Mouse (Mus musculus): Measurements from ENCODE around the gene Tubb1.

The Tubb1 gene

DNA sequence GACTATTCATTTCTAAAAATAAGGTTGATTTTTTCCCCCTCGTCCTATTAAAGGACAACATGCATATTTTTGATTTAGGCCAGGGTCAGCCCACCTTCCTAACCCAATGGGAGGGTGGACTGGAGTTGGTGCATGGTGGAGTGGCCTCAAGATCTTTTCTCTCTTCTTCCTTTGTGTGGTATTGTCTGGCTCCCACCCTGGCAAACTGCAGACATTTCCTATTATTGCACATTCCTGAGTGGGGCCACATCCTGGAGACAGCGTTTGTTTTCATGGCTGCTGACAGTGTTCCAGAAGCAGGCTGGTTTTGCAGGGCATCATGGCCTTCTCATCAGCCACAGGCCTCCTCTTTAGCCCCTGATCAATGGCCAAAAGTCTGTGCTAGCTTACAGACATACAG is 7.4 kb upstream of the Tubb1 start:
- DNase-seq (ENCODE audit: low spot score in 2 of 2) = no peak

- DNase-seq (ENCODE audit: low spot score in 2 of 2) = no peak
Measured at GRCm38 (mm10) chr2:174444359-174444758, 6.1 kb upstream of the Tubb1 start.

- DNase-seq (ENCODE audit: low spot score in 2 of 2) = no peak
Measured at GRCm38 (mm10) chr2:174445018-174445417, 5.5 kb upstream of the Tubb1 start.

GRCm38 (mm10) chr2:174446492-174446891 is 4.0 kb upstream of the Tubb1 start:
- no peak for DNase-seq (ENCODE audit: low spot score in 2 of 2)

DNA sequence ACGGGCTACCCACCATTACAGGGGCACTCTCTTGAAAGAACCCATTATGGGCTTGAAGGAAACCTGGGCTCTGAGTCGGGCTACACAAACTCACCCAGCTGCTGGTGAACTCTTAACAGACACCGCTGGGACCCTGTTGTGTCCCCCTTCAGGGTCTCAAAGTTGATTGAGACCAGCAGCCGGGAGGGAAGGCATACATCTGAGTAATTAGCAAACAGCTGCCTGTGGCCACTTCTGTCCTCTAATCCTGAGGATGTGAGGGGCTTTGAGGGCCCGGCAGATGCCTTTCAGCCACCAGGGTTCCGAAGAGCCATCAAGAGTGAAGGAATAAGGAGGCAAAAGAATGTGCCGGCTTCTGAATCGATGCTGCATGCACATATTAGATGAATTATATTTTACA is 3.6 kb upstream of the Tubb1 start:
- no peak for DNase-seq (ENCODE audit: low spot score in 2 of 2)

GRCm38 (mm10) chr2:174448405-174448804 is 2.1 kb upstream of the Tubb1 start:
- no peak for DNase-seq (ENCODE audit: low spot score in 2 of 2)

DNA sequence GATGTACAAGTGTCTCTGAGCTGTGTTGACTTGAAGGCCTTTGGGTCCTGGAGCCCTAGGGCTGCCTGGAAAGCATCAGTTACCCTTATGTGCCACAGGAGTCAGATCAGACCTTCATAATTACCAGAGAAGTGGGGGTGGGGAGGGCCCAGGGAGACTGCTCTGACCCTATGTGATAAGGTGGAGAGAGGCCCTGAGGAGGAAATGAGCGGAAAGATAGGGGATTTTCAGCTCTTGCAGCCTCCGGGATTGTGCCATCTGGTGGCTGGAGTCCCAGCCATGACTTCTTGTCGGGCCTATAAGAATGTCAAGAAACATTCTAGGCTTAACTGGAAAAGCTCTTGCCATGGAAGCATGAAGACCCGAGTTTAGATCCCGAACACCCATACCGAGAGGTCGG is 3.2 kb downstream of the Tubb1 start:
- DNase-seq (ENCODE audit: low spot score in 2 of 2) = no peak

- no peak for DNase-seq (ENCODE audit: low spot score in 2 of 2)
Measured at GRCm38 (mm10) chr2:174459365-174459764, 8.9 kb downstream of the Tubb1 start.

DNA sequence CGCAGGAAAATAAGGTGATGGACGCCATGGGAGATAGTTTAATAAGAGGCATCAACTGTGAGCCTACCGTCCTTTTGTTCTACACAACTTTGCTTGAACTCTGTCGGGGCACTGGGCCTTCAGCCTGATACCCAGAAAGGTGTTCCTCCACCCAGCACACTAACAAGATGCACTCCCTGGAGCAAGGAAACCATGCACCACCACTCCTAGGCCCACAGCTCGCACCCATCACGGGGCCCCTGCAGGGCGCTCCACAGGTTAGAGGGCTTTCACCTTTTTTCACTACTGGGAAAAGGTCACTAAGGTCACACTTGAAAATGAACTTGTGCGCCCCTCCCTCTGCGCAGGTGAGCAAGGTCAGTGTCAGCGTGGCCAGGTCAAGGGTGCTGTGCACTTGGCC is 12.9 kb downstream of the Tubb1 start:
- DNase-seq (ENCODE audit: low spot score in 2 of 2) = no peak

- DNase-seq (ENCODE audit: low spot score in 2 of 2) = peak; percentile 90 to 92
Measured at GRCm38 (mm10) chr2:174463789-174464523, 13.5 kb downstream of the Tubb1 start, which contains the start of gene Atp5e. TSS of gene Atp5e (minus strand) at chr2:174464105.

DNA sequence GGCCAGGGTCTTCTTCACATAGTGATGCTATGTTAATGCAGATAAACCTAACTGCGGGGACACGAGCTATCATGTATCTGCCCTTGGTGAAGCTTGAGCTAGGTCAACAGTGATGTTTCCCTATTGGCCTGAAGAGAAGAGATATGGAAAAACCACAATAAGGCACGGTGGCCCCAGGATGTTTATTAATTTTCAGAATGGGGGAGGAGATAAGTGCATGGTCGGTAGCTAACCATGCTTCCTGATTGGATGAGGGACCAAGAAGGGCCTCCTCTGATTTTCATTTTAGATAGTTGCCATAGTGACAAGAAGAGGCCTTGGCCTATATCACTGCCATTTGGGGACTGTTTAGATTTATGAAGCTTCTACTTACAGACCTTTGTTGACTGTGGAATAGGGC is 19.8 kb downstream of the Tubb1 start:
- no peak for DNase-seq (ENCODE audit: low spot score in 2 of 2)

- DNase-seq (ENCODE audit: low spot score in 2 of 2) = no peak
Measured at GRCm38 (mm10) chr2:174470786-174471405, 20.4 kb downstream of the Tubb1 start.

DNA sequence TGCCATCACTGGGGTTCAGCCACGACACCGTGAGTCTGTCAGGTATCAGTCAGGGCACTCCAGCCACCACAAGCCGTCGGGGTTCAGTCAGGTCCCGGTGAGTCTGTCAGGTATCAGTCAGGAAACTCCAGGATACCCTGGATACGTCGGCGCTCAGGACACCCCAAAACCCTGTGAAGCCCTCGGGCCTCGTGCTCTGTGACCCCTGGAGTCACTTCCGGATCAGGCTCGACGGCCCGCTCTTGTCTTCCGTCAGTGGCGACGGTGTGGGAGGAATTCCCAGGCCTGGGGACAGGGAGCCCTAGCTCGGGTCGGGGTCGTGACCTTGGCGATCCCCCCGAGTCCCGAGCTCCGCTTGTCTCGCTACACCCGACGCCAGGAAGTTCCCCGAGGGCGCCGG is 21.9 kb downstream of the Tubb1 start:
- no peak for DNase-seq (ENCODE audit: low spot score in 2 of 2)

DNA sequence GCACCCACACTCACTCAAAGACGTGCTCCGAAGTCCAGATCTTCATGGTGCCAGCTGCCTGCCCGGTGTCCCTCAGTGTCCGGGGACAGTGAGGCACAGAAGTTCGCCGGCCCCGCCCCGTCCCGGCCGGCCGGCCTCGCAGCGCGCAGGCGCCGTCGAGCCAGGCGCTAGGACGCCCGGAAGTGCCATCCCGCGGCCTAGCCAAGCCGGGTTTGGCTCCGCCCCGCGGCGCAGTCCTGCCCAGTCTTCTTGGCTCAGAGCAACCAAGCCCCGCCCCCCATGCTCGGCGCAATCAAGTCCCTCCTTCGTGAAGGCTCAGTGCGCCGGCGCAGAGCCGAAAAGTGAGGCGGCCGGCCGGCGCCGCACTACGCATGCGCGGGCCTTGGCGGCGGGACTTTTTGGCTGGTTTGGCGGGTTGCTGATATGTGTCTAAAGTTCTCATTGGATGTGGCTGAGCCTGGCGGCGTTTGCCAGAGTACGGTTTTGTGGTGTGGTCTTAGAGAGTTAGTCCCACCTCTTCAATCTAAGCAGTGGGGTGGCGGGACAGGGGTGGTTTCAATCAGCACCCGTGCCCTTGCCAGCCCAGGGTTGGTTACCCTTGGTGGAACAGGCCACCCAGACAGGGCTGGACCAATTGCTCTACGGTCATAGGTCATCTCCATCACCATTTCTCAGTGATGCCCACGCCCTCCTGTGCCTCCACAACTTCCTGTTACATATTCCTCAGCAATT is 22.5 kb downstream of the Tubb1 start, which contains the start of gene Prelid3b:
Gene Prelid3b (minus strand): TSS at position 264 of the 732 bp plus-strand sequence.
- peak; percentile 99 to 100 for DNase-seq (ENCODE audit: low spot score in 2 of 2)

- no peak for DNase-seq (ENCODE audit: low spot score in 2 of 2)
Measured at GRCm38 (mm10) chr2:174473550-174473927, 23.0 kb downstream of the Tubb1 start.

- no peak for DNase-seq (ENCODE audit: low spot score in 2 of 2)
Measured at GRCm38 (mm10) chr2:174477543-174478319, 27.2 kb downstream of the Tubb1 start.

DNA sequence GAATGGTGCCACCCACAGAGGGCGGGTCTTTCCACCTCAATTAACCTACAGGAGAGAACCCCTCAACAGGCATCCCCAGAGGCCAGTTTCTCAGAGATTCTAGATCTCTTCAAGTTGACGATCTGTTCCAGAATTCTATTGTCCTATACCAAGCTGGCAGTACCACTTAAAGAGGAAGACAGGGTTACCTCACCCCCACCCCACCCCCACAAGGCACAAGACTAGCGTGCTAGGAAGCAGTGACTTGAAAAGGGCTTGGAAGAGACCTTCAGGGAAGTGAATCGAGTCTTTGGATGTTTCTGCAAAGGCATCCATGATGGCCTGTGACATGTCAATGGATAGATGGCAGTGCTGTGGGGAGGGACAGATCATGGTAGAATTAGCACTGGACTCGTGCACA is 28.3 kb downstream of the Tubb1 start:
- DNase-seq (ENCODE audit: low spot score in 2 of 2) = no peak

DNA sequence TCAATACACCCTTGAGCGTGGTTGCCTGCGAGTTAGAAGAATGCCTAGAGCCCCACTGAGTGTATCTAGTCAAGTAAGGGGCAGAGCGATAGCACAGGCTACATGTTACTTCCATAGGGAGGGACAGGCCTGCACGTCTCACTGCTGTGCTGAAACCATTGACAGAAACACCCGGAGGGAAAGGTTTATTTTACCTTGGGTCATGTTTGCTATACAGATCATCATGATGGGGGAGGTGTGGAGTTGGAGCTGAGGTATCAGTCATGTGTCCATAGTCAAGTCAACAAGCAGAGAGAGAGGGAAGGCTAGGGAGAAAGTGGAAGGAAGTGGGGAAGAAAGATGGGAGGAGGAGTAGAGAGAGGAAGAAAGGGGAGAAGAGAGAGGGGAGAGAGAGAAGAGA is 36.5 kb downstream of the Tubb1 start:
- no peak for DNase-seq (ENCODE audit: low spot score in 2 of 2)

DNA sequence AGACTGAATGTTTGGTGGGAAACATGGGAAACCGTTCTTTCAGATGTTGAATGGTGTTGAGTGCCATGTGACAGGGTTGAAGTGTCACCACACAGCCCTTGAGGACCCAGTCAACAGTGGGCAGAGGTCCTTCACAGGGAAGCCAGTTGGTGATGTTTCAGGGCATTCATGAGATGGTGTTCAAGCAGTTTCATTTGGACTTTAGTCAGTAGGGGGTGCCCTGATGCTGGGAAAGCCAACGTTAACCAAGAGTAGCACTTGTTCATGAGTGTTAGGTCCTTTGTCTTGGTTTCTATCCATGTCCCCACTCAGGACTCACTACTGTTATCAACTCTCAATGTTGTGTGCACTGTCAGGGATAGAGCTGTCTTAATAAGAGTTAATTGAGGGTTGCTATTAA is 42.4 kb downstream of the Tubb1 start:
- peak in 1 of 2 experiments; percentile 49 for DNase-seq (ENCODE audit: low spot score in 2 of 2)

DNA sequence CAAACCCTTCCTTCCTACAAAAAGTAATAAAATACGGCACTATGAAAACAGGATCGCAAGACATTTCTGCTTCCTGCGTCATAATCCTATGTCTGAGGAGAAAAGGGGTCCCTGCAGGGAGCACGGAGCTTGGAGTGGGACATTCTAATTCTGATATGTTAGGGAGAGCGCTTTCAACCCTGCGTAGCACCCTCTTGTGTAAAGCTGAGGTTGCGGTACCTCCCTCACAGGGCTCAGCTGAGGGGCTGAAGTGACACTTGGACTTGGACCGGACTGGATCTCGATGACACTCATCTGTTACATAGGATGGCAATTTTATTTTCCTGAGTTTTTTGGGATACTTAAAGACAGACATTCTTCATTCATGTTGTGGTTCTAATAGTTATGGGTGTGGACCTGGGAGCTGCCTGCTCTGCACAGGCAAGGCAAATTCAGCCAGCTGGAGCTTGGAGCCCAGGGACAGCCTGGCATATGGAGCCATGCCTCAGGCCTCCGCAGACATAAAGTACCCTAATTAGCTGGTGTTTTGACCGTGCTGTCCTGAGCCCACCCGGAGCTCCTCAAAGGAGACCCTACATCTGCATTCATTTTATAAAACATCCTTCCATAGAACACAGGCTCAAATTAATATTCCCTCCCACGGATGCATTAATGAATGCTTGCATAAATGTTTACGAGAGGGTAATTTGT is 50.5 kb downstream of the Tubb1 start:
- DNase-seq (ENCODE audit: low spot score in 2 of 2) = no peak

DNA sequence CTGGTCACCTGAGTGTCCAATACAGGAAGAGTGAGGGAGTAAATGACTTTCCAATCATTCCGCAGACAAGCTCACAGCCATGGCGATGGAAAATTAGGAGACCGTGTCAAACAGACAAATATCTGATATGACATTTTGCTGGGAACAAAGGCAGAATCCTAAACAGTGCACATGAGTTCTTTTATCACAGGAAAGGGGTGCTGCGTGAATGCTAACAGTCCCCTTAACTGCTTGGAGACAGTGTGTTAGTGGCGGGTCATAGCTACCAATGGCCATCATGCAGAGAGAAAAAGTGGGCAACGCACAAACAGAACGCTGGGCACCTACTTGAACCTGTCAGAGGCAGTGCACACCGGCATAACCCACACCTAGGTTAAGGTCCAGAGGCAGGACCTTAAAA is 51.0 kb downstream of the Tubb1 start:
- no peak for DNase-seq (ENCODE audit: low spot score in 2 of 2)
